Mouse (Mus musculus): Measurements from ENCODE around the gene Neu1. TPM values are rescaled to one million over a fixed set of nuclear protein-coding genes. Genes with fewer than 3 reads are reported as not detected.
A peak's percentile ranks its signal among the peaks of the same experiment; 100 is the strongest.
"Not testable (repeated sequence)": the region's sequence is repeated elsewhere in the genome, so short reads cannot be mapped to it uniquely, and the experiment has no call there.

Neu1 gene
- polyA plus RNA-seq, 1 experiment from 2014 or later: 118 TPM

DNA sequence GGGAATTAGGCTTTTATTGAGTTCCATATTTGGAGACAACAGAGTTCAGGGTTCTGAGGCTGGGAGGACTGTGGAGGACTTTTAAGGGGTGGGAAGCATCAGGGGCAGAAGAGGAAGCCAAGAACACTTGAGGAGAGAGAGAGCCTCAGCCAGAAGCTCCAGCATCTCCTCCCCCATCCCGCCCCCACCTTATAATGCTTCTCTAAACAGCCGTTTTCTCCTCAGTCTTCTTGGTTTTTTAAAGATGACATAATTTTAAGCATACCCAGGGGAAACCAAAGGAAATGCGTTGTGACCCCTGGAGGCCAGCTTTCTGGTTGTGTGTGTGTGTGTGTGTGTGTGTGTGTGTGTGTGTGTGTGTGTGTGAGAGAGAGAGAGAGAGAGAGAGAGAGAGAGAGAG, 31.1 kb downstream of the Neu1 start:
- WGBS: 34% methylated on average over 3 of the region's 3 CpGs
- ATAC-seq: no peak

GRCm38 (mm10) chr17:34962841-34963240, 31.8 kb downstream of the Neu1 start:
- no peak overlapping the region for H3K27ac ChIP-seq
- ATAC-seq: no peak

More for the DNA sequence above, 31.1 kb downstream of the Neu1 start:
- H3K4me3 ChIP-seq (replicated peaks): no peak overlapping the region
- H3K27ac ChIP-seq: no peak overlapping the region
- H3K4me1 ChIP-seq (replicated peaks): peaks cover 7% of the 10 kb centered on the region; the same call in 1 of the 2 replicates
- H3K9ac ChIP-seq: no peak overlapping the region
- no peak overlapping the region for H3K4me2 ChIP-seq (replicated peaks)
- H3K9me3 ChIP-seq: no peaks in the 10 kb centered on the region
- no peaks in the 10 kb centered on the region for H3K27me3 ChIP-seq (replicated peaks)
- no peaks in the 10 kb centered on the region for H3K36me3 ChIP-seq

DNA sequence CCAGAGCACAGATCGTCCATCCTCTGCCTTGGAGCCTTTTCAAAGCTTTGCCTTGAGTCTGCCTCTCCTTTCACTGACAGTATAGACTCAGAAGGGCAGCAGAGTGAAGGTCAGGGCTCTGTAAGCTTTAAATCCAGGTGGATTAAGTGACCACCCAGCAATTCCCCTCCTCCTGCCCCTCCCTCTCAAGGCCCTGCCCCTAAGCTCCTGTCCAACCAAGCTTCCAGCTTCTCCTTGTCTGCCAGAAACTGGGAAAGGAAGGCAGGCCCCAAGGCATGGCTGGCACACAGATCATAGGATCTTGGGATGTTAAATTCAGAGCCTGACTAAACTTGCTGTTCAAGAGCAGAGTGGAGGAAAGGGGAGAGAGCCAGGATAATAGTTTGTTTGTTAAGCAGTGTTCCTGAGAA, 33.6 kb downstream of the Neu1 start:
- H3K27me3 ChIP-seq (replicated peaks): peaks cover 18% of the 10 kb centered on the region
- H3K4me3 ChIP-seq (replicated peaks): no peak overlapping the region
- no peaks in the 10 kb centered on the region for H3K36me3 ChIP-seq
- 21% methylated on average over 1 of the region's 1 CpGs for WGBS
- no peak overlapping the region for H3K9ac ChIP-seq
- H3K27ac ChIP-seq: no peak overlapping the region
- H3K9me3 ChIP-seq: no peaks in the 10 kb centered on the region
- no peak overlapping the region for H3K4me2 ChIP-seq (replicated peaks)
- ATAC-seq: no peak
- H3K4me1 ChIP-seq (replicated peaks): peaks cover 7% of the 10 kb centered on the region; the same call in 1 of the 2 replicates

More at GRCm38 (mm10) chr17:34962841-34963240, 31.8 kb downstream of the Neu1 start:
- Histone ChIP-seq H3K27me3 (replicated peaks) (peaks cover 4% of the 10 kb centered on the region), H3K9ac (no peak overlapping the region), H3K4me3 (replicated peaks) (no peak overlapping the region), H3K4me2 (replicated peaks) (no peak overlapping the region), H3K36me3 (no peaks in the 10 kb centered on the region), H3K9me3 (no peaks in the 10 kb centered on the region), H3K4me1 (replicated peaks) (peaks cover 7% of the 10 kb centered on the region; the same call in 1 of the 2 replicates)
- WGBS: 63% methylated on average over 1 of the region's 1 CpGs

GRCm38 (mm10) chr17:34965627-34966026, 34.6 kb downstream of the Neu1 start:
- 0 out of 2 replicates have a peak, but pooled peaks cover 3% of the 10 kb centered on the region for H3K4me1 ChIP-seq (replicated peaks)
- 63% methylated on average over 5 of the region's 5 CpGs for WGBS
- H3K4me2 ChIP-seq (replicated peaks): no peak overlapping the region
- H3K9me3 ChIP-seq: no peaks in the 10 kb centered on the region
- ATAC-seq: no peak
- no peaks in the 10 kb centered on the region for H3K36me3 ChIP-seq
- no peak overlapping the region for H3K27ac ChIP-seq
- no peak overlapping the region for H3K4me3 ChIP-seq (replicated peaks)
- peaks cover 21% of the 10 kb centered on the region for H3K27me3 ChIP-seq (replicated peaks)
- H3K9ac ChIP-seq: no peak overlapping the region

GRCm38 (mm10) chr17:34969822-34970221, 38.8 kb downstream of the Neu1 start, which contains the start of gene Gm20481:
Gene Gm20481, plus strand, starts transcription at chr17:34969912.
- H3K36me3 ChIP-seq; H3K4me3 ChIP-seq (replicated peaks); H3K4me2 ChIP-seq (replicated peaks); H3K9ac ChIP-seq; H3K27ac ChIP-seq; ATAC-seq; H3K9me3 ChIP-seq; H3K4me1 ChIP-seq (replicated peaks): not testable (repeated sequence)
- 53% methylated on average over 6 of the region's 11 CpGs for WGBS
- peaks cover 21% of the 10 kb centered on the region for H3K27me3 ChIP-seq (replicated peaks)

DNA sequence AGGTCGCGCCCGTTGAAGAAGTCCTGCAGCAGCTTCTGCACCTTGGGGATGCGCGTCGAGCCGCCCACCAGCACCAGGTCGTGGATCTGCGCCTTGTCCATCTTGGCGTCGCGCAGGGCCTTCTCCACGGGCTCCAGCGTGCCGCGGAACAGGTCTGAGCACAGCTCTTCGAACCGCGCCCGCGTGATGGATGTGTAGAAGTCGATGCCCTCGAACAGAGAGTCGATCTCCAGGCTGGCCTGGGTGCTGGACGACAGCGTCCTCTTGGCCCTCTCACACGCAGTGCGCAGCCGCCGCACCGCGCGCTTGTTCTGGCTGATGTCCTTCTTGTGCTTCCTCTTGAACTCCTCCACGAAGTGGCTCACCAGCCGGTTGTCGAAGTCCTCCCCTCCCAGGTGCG, 39.8 kb downstream of the Neu1 start:
- ATAC-seq; H3K4me1 ChIP-seq (replicated peaks); H3K4me3 ChIP-seq (replicated peaks); H3K9ac ChIP-seq; H3K36me3 ChIP-seq; H3K27ac ChIP-seq; H3K4me2 ChIP-seq (replicated peaks); H3K9me3 ChIP-seq: not testable (repeated sequence)
- H3K27me3 ChIP-seq (replicated peaks): peaks cover 21% of the 10 kb centered on the region
- WGBS: 37% methylated on average over 24 of the region's 37 CpGs

- peak; percentile 68 for ATAC-seq
- not testable (repeated sequence) for H3K27ac ChIP-seq; H3K36me3 ChIP-seq; H3K9me3 ChIP-seq; H3K4me1 ChIP-seq (replicated peaks); H3K9ac ChIP-seq
- H3K4me2 ChIP-seq (replicated peaks): peak overlapping the region; percentile 77
- H3K27me3 ChIP-seq (replicated peaks): peaks cover 21% of the 10 kb centered on the region
- under 1% methylated on average over 32 of the region's 43 CpGs for WGBS
- peak overlapping the region; percentile 34 for H3K4me3 ChIP-seq (replicated peaks)
Observed at GRCm38 (mm10) chr17:34971694-34972068, 40.6 kb downstream of the Neu1 start.

GRCm38 (mm10) chr17:34972069-34972749, 41.2 kb downstream of the Neu1 start, which contains the start of the genes Hspa1a and Hspa1l:
Gene Hspa1a, minus strand, starts transcription at chr17:34972156.
Gene Hspa1l, plus strand, starts transcription at chr17:34972703.
- WGBS: under 1% methylated on average over 32 of the region's 33 CpGs
- Histone ChIP-seq H3K4me2 (replicated peaks) (peak within 1 kb of the TSS; percentile 77), H3K4me3 (replicated peaks) (peak within 1 kb of the TSS; percentile 34), H3K27me3 (replicated peaks) (peaks cover 21% of the 10 kb centered on the region)
- not testable (repeated sequence) for H3K27ac ChIP-seq; H3K36me3 ChIP-seq; H3K4me1 ChIP-seq (replicated peaks); H3K9ac ChIP-seq; H3K9me3 ChIP-seq
- peak; percentile 98 for ATAC-seq

GRCm38 (mm10) chr17:34975581-34976492, 44.8 kb downstream of the Neu1 start:
- Histone ChIP-seq H3K36me3 (no peaks in the 10 kb centered on the region), H3K4me3 (replicated peaks) (no peak overlapping the region), H3K27ac (no peak overlapping the region), H3K9me3 (no peaks in the 10 kb centered on the region), H3K4me2 (replicated peaks) (no peak overlapping the region), H3K9ac (no peak overlapping the region), H3K27me3 (replicated peaks) (no peaks in the 10 kb centered on the region), H3K4me1 (replicated peaks) (peaks cover 11% of the 10 kb centered on the region)
- no peak for ATAC-seq
- 72% methylated on average over 3 of the region's 3 CpGs for WGBS

DNA sequence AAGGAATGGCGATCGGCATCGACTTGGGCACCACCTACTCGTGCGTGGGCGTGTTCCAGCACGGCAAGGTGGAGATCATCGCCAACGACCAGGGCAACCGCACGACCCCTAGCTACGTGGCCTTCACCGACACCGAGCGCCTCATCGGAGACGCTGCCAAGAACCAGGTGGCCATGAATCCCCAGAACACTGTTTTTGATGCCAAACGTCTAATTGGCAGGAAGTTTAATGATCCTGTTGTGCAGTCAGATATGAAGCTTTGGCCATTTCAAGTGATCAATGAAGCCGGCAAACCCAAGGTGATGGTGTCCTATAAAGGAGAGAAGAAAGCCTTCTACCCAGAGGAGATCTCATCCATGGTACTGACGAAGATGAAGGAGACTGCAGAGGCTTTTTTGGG, 45.9 kb downstream of the Neu1 start:
- H3K36me3 ChIP-seq: no peaks in the 10 kb centered on the region
- no peak overlapping the region for H3K9ac ChIP-seq
- no peak overlapping the region for H3K4me3 ChIP-seq (replicated peaks)
- ATAC-seq: no peak
- no peak overlapping the region for H3K27ac ChIP-seq
- 93% methylated on average over 20 of the region's 20 CpGs for WGBS
- H3K4me2 ChIP-seq (replicated peaks): no peak overlapping the region
- H3K27me3 ChIP-seq (replicated peaks): no peaks in the 10 kb centered on the region
- peaks cover 11% of the 10 kb centered on the region for H3K4me1 ChIP-seq (replicated peaks)
- H3K9me3 ChIP-seq: no peaks in the 10 kb centered on the region

DNA sequence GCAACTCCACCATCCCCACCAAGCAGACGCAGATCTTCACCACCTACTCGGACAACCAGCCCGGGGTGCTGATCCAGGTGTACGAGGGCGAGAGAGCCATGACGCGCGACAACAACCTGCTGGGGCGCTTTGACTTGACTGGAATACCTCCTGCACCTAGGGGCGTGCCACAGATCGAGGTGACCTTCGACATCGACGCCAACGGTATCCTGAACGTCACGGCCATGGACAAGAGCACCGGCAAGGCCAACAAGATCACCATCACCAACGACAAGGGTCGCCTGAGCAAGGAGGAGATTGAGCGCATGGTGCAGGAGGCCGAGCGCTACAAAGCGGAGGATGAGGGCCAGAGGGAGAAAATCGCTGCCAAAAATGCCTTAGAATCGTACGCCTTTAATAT, 47.2 kb downstream of the Neu1 start:
- no peak overlapping the region for H3K9ac ChIP-seq
- H3K27ac ChIP-seq: no peak overlapping the region
- no peak for ATAC-seq
- H3K9me3 ChIP-seq: no peaks in the 10 kb centered on the region
- H3K36me3 ChIP-seq: no peaks in the 10 kb centered on the region
- H3K4me3 ChIP-seq (replicated peaks): no peak overlapping the region
- WGBS: 89% methylated on average over 27 of the region's 27 CpGs
- no peak overlapping the region for H3K4me2 ChIP-seq (replicated peaks)
- peaks cover 13% of the 10 kb centered on the region; the same call in 1 of the 2 replicates for H3K4me1 ChIP-seq (replicated peaks)
- H3K27me3 ChIP-seq (replicated peaks): no peaks in the 10 kb centered on the region

DNA sequence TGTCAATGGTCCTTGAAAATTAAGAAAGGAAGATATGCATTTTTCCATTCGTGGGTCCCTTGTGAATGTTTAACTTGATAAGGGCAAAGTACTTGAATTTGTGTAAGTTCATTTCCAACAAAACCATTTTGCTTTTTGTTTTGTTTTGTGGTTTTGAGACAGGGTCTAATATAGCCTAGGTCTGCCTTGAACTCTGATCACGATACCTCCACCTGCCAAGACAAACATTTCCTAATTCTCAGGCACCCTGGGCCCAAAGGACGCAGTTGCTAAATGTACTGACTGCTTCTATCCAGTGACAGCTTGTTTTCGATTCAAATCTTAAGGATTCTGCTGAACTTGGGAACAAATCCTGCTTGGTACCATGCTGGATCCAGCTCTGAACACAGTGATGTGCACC, 48.6 kb downstream of the Neu1 start:
- H3K4me1 ChIP-seq (replicated peaks): peaks cover 17% of the 10 kb centered on the region; the same call in 1 of the 2 replicates
- no peak for ATAC-seq
- no peak overlapping the region for H3K9ac ChIP-seq
- WGBS: 85% methylated on average over 4 of the region's 4 CpGs
- H3K27me3 ChIP-seq (replicated peaks): no peaks in the 10 kb centered on the region
- H3K36me3 ChIP-seq: no peaks in the 10 kb centered on the region
- no peak overlapping the region for H3K27ac ChIP-seq
- no peak overlapping the region for H3K4me3 ChIP-seq (replicated peaks)
- no peaks in the 10 kb centered on the region for H3K9me3 ChIP-seq
- no peak overlapping the region for H3K4me2 ChIP-seq (replicated peaks)

All from intestine, embryonic 15.5 days (tissue).